Mouse (Mus musculus) urinary bladder, postnatal 4 days (tissue): Measurements from ENCODE around the gene Gm20772.
"Not testable (repeated sequence)": the region's sequence is repeated elsewhere in the genome, so short reads cannot be mapped to it uniquely, and the experiment has no call there.

Experiments
- DNase-seq, 2 experiments: peaks; one replicate each; pipeline ENCODE4 v3.0.0; 2021 to 2022; ENCODE audit warnings: low spot score in 2 of 2

Gm20772 gene

GRCm38 (mm10) chrY:17874441-17874840 lies at the start of gene Gm20772, which contains the start of gene Gm20831:
Gm20772 (plus strand) TSS chrY:17874741.
Gm20831 (plus strand) TSS chrY:17874741.
- not testable (repeated sequence) for DNase-seq

GRCm38 (mm10) chrY:17846166-17846565 lies 28.4 kb upstream of the Gm20772 start, which contains the start of gene Gm21904:
Gm21904 (minus strand) TSS chrY:17846266.
- not testable (repeated sequence) for DNase-seq
